Mouse (Mus musculus) stomach, postnatal 0 days (tissue): Measurements from ENCODE around the gene Mettl11b. TPM values are rescaled to one million over a fixed set of nuclear protein-coding genes. Genes with fewer than 3 reads are reported as not detected.

Experiments
- ATAC-seq: fragments of 200-750 bp; cut with Nextera tagmentation; 2 replicates; pipeline ENCODE4 v1.8.0; 2017; ENCODE audit not compliant: low FRiP score, low TSS enrichment
- DNase-seq: peaks from one replicate; pipeline ENCODE4 v3.0.0-alpha.2; 2016; ENCODE audit warnings: low spot score
- H3K27ac ChIP-seq: fragments of 300-500 bp; sonication (generic); replicated peaks from 2 replicates; pipeline ENCODE4 v1.5.1; 2014; ENCODE audit warnings: mild to moderate bottlenecking, control low read depth
- H3K27me3 ChIP-seq: fragments of 300-500 bp; sonication (generic); 2 replicates; pipeline ENCODE4 v1.6.1; 2014; ENCODE audit warnings: low read length; ENCODE audit not compliant: control insufficient read depth, insufficient read depth
- H3K36me3 ChIP-seq: fragments of 300-500 bp; sonication (generic); 2 replicates; pipeline ENCODE4 v1.6.1; 2014; ENCODE audit warnings: low read length, mixed read lengths; ENCODE audit not compliant: control insufficient read depth, insufficient read depth
- H3K4me1 ChIP-seq: fragments of 300-500 bp; sonication (generic); replicated peaks from 2 replicates; pipeline ENCODE4 v1.6.1; 2014; ENCODE audit warnings: antibody characterized with exemption; ENCODE audit not compliant: control insufficient read depth, insufficient read depth
- H3K4me2 ChIP-seq: fragments of 300-500 bp; sonication (generic); replicated peaks from 2 replicates; pipeline ENCODE4 v1.6.1; 2014; ENCODE audit warnings: low read depth, mild to moderate bottlenecking, control low read depth, moderate library complexity
- H3K4me3 ChIP-seq: fragments of 300-500 bp; sonication (generic); 2 replicates; pipeline ENCODE4 v1.5.1; 2014; ENCODE audit warnings: low read depth, low read length, control low read depth
- H3K9ac ChIP-seq: fragments of 300-500 bp; sonication (generic); 2 replicates; pipeline ENCODE4 v1.6.1; 2014; ENCODE audit warnings: mild to moderate bottlenecking, low read length, control low read depth, mixed read lengths
- H3K9me3 ChIP-seq: fragments of 300-500 bp; sonication (generic); 2 replicates; pipeline ENCODE4 v1.6.1; 2016; ENCODE audit warnings: low read length; ENCODE audit not compliant: control insufficient read depth
- CTCF ChIP-seq: IDR thresholded peaks from 2 replicates; pipeline ENCODE4 v1.5.1; 2016; ENCODE audit warnings: antibody characterized with exemption, low read depth, mild to moderate bottlenecking, moderate library complexity
- EP300 ChIP-seq: optimal IDR thresholded peaks from 2 replicates; pipeline ENCODE3; 2016; ENCODE audit warnings: antibody characterized with exemption
- WGBS: fragments of 180-500 bp; shearing (Covaris S2); extraction: QIAGEN DNeasy Blood & Tissue Kit; methylation state at CpG from one replicate; pipeline ENCODE4 v1.1.7; 2014; 5-methylcytosine and 5-hydroxymethylcytosine counted together
- polyA plus RNA-seq: library from polyadenylated mRNA; unstranded; fragments of >200 nt; fragmentation: Nextera tagmentation; extraction: Ambion mirVana; gene quantifications from 2 replicates; pipeline ENCODE4 v1.2.1, GENCODE M21; 2015

Mettl11b gene
- polyA plus RNA-seq, 1 experiment from 2014 or later, result not detected

DNA sequence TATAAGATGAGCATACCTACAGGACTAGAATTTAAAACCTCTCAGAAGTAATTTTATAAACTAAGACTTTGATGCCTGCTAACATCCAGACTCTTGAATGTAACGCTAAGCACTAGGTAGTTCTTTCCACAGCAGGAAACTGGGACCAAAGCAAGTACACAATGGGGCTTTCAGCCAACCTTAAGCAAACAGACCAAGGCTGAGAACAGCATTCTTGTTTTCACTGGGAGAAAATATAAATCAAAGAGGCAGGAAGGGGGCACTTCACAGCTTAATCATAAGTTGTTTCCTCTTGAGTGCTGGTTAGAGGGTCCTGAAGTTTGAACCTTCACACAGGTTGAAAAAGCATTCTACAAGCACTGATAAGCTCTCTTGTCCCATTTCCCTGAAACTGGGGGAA is 1.1 kb downstream of the Mettl11b start:
- WGBS, result 16% methylated on average over 1 of the region's 1 CpGs
- DNase-seq, result no peak
- ATAC-seq, result no peak
- no peaks in the 10 kb centered on the region for H3K27me3 ChIP-seq
- H3K9ac ChIP-seq, result no peak overlapping the region
- H3K27ac ChIP-seq, result no peak overlapping the region
- H3K4me1 ChIP-seq, result no peaks in the 10 kb centered on the region
- TF ChIP-seq CTCF, result no peak
- no peak for TF ChIP-seq EP300
- H3K9me3 ChIP-seq, result no peaks in the 10 kb centered on the region
- H3K36me3 ChIP-seq, result no peaks in the 10 kb centered on the region
- H3K4me2 ChIP-seq, result no peak overlapping the region
- no peak overlapping the region for H3K4me3 ChIP-seq

DNA sequence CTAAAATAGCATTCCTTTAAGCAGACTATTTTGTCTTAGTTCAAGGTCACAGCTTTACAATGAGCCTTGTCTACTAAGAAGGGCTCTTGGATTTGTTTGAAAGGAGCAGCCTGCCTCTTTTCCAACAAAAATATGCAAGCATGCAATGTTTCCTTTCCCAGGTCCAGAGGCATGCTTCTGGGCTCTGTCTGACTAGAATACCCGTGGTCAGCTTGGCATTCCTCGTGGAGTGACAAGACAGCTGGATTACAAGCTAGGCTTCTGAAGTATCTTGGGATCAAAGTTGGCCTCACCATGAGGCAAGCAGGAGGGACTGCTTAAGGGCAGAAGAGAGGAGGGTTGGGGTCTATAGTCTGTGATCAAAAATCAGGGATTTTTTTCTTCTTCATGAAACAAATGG is 16.4 kb downstream of the Mettl11b start:
- Histone ChIP-seq H3K9ac (no peak overlapping the region), H3K4me2 (no peak overlapping the region), H3K27ac (no peak overlapping the region), H3K4me1 (no peaks in the 10 kb centered on the region), H3K27me3 (no peaks in the 10 kb centered on the region), H3K36me3 (no peaks in the 10 kb centered on the region), H3K9me3 (no peaks in the 10 kb centered on the region), H3K4me3 (no peak overlapping the region)
- WGBS, result 22% methylated on average over 2 of the region's 2 CpGs
- DNase-seq, result no peak
- ATAC-seq, result no peak
- no peak for TF ChIP-seq EP300
- no peak for TF ChIP-seq CTCF

DNA sequence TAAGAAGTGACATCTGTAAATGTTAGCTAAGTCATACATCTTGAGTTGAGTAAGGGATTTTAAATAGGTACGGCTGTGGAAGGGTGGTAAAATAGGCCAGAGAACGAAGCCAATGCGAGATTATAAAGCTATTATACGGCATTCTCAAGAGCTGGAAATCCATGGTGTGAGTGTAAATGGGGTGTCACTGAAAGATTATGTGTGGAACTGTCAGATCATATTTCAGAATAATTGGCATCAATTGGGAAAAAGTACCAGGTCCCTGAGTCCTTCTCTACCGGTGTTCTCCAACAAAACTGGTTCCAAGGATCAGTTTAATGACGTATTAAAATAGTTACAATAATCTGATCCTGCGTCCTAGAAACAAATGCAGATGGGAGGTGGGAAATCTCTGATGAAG is 24.5 kb downstream of the Mettl11b start:
- Histone ChIP-seq H3K27me3 (no peaks in the 10 kb centered on the region), H3K4me3 (no peak overlapping the region), H3K27ac (no peak overlapping the region), H3K9me3 (no peaks in the 10 kb centered on the region), H3K4me2 (no peak overlapping the region), H3K4me1 (no peaks in the 10 kb centered on the region), H3K36me3 (no peaks in the 10 kb centered on the region), H3K9ac (no peak overlapping the region)
- WGBS, result 86% methylated on average over 7 of the region's 7 CpGs
- DNase-seq (no peak), ATAC-seq (no peak)
- TF ChIP-seq CTCF (no peak), EP300 (no peak)

DNA sequence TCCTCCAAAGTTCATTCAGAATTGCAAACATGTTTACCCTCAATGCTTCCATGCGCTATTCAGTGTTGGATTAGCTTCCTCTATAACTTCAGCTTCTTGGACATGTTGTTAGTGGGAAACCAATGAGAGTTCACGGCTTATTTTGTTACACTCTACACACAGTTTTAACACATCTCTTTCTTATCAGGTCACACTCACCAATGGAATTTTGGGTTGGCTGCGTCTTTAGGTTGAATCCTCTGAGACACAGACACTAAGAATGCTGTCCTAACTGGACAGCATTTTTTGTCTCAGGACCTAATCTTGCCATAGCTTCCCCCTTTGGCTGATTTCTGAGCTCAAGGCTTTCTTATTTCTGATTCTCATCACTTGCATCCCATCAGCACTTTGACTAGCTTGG is 25.3 kb downstream of the Mettl11b start:
- Histone ChIP-seq H3K27ac (no peak overlapping the region), H3K4me3 (no peak overlapping the region), H3K4me1 (no peaks in the 10 kb centered on the region), H3K36me3 (no peaks in the 10 kb centered on the region), H3K27me3 (no peaks in the 10 kb centered on the region), H3K9me3 (no peaks in the 10 kb centered on the region), H3K9ac (no peak overlapping the region), H3K4me2 (no peak overlapping the region)
- DNase-seq (no peak), ATAC-seq (no peak)
- TF ChIP-seq EP300, result no peak
- WGBS, result 81% methylated on average over 3 of the region's 3 CpGs

DNA sequence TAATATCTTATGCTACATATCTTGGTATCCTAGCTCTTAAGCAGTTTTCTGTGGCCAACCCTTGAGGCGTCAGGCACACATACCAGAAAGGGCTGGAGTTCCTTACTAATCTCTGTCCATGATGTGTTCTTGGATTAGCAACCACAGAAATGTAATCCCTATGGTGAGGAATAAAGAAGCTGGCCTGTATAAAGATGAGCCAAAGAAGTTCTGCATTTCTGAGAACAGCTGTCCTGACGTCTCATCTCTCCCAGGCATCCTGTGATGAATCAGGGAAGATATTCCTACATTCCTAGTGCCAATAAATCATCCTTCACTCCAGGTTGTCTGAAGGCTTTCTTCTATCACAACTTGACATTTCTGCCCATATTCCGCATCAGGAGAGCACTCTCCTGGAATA is 33.2 kb downstream of the Mettl11b start:
- Histone ChIP-seq H3K9me3 (no peaks in the 10 kb centered on the region), H3K4me1 (no peaks in the 10 kb centered on the region), H3K27me3 (no peaks in the 10 kb centered on the region), H3K36me3 (no peaks in the 10 kb centered on the region), H3K4me3 (no peak overlapping the region), H3K9ac (no peak overlapping the region), H3K4me2 (no peak overlapping the region), H3K27ac (no peak overlapping the region)
- no peak for ATAC-seq
- no peak for DNase-seq
- 74% methylated on average over 3 of the region's 3 CpGs for WGBS
- TF ChIP-seq CTCF (no peak), EP300 (no peak)

DNA sequence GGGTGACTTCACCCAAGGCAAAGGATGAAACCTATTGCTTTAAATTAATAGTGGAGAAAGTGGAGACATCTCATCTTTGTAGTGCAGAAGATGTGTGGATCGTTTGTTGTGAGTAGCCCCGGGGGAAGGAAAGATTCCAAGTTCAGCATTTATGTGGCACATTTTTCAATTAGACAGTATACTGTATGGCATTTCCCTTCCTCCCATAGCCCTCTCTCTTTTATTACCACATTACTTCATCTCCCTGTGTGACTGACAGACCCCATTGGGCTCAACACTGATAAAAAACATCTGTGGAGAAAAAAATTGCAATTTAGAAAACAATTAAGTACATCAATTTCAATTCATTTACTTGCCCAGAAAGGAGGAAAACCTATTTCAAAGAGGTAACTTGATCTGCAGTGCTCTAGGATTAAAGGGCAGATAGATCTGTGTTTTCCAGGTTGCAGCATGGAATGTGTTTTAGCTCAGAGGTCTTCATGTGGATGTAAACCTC is 42.0 kb downstream of the Mettl11b start:
- no peak overlapping the region for H3K27ac ChIP-seq
- H3K9ac ChIP-seq, result no peak overlapping the region
- WGBS, result 33% methylated on average over 2 of the region's 2 CpGs
- no peak overlapping the region for H3K4me2 ChIP-seq
- no peaks in the 10 kb centered on the region for H3K4me1 ChIP-seq
- no peaks in the 10 kb centered on the region for H3K27me3 ChIP-seq
- no peaks in the 10 kb centered on the region for H3K36me3 ChIP-seq
- TF ChIP-seq EP300 (no peak), CTCF (no peak)
- H3K9me3 ChIP-seq, result no peaks in the 10 kb centered on the region
- H3K4me3 ChIP-seq, result no peak overlapping the region
- DNase-seq (no peak), ATAC-seq (no peak)
